17 mouse cellular contexts compared by ENCODE assay signal in genomic region chr19:53738701-53739131, GRCm38 (mm10).
DNase-seq lines count a peak whose midpoint lies in the region; ATAC-seq and TF ChIP-seq lines count a peak whose summit lies in the region.
"Had no signal": no experiment of that assay in that cellular context is flagged by ENCODE, and none has a peak within 500 bp of the region (broad histone marks: within the 10 kb centered on the region; RNA-seq: fewer than 3 reads in every experiment).

No protein-coding gene starts in this region.

- H3K9me3 ChIP-seq in lung, embryonic 14.5 days (ENCODE audit: low read depth, low read length) = no peaks in the 10 kb centered on the region
- no peaks in the 10 kb centered on the region for H3K9me3 ChIP-seq in heart, postnatal 0 days (replicated peaks; ENCODE audit: control insufficient read depth, low read length)
- H3K9me3 ChIP-seq in hindbrain, embryonic 10.5 days = no peaks in the 10 kb centered on the region
- H3K9me3 ChIP-seq: hindbrain, embryonic 15.5 days; liver, embryonic 13.5 days had no signal

- no peak overlapping the region for H3K27ac ChIP-seq in lung, embryonic 14.5 days (ENCODE audit: low read depth)
- peak overlapping the region; percentile 62 for H3K27ac ChIP-seq in heart, postnatal 0 days (ENCODE audit: low read depth)
- no peak overlapping the region for H3K27ac ChIP-seq in hindbrain, embryonic 10.5 days
- H3K27ac ChIP-seq: hindbrain, embryonic 15.5 days; left cerebral cortex, adult 2 months; liver, embryonic 13.5 days had no signal

- no peak for ATAC-seq in lung, embryonic 14.5 days (ENCODE audit: insufficient read depth)
- no peak for ATAC-seq in heart, postnatal 0 days (ENCODE audit: insufficient read depth, low read depth)
- ATAC-seq: CD4-positive, CD25-positive, alpha-beta regulatory T cell, adult 4 months had no signal

- no peak overlapping the region for H3K9ac ChIP-seq in lung, embryonic 14.5 days
- no peak overlapping the region for H3K9ac ChIP-seq in heart, postnatal 0 days (replicated peaks; ENCODE audit: low read depth, low read length)
- H3K9ac ChIP-seq: hindbrain, embryonic 15.5 days; liver, embryonic 13.5 days had no signal

- no peak overlapping the region for H3K4me3 ChIP-seq in lung, embryonic 14.5 days (ENCODE audit: low read depth, low read length)
- no peak overlapping the region for H3K4me3 ChIP-seq in heart, postnatal 0 days (ENCODE audit: low read depth, low read length)
- H3K4me3 ChIP-seq in hindbrain, embryonic 10.5 days = no peak overlapping the region
- H3K4me3 ChIP-seq: hindbrain, embryonic 15.5 days; left cerebral cortex, adult 2 months; liver, embryonic 13.5 days had no signal

- TF ChIP-seq CTCF in lung, embryonic 14.5 days (IDR thresholded peaks at IDR 0.05; ENCODE audit: low read depth) = no peak
- no peak for TF ChIP-seq CTCF in heart, postnatal 0 days (IDR thresholded peaks at IDR 0.05; ENCODE audit: low read depth)

- DNase-seq in gastrocnemius, postnatal 14 days = peak; percentile 49
- DNase-seq in gastrocnemius, postnatal 25 days = no peak
- DNase-seq in lung, embryonic 14.5 days = peak; percentile 13
- no peak for DNase-seq in lung, postnatal 36 days
- no peak for DNase-seq in heart, postnatal 0 days (ENCODE audit: low spot score)
- DNase-seq in hindbrain, embryonic 10.5 days (ENCODE audit: low spot score) = no peak
- no peak for DNase-seq in kidney, adult 8-10 months
- DNase-seq in right cerebral cortex, postnatal 4 days = no peak
- DNase-seq: cerebellum, adult 11-12 months; kidney, adult 9 months; liver, embryonic 13.5 days; right cerebral cortex, postnatal 14 days; thymus, adult 18-20 months had no signal

- 55% methylated on average over 6 of the region's 6 CpGs for WGBS in lung, embryonic 14.5 days
- 31% methylated on average over 6 of the region's 6 CpGs for WGBS in heart, postnatal 0 days
- 62% methylated on average over 6 of the region's 6 CpGs for WGBS in hindbrain, embryonic 10.5 days

- H3K27me3 ChIP-seq in lung, embryonic 14.5 days (ENCODE audit: insufficient read depth, low read length) = no peaks in the 10 kb centered on the region
- no peaks in the 10 kb centered on the region for H3K27me3 ChIP-seq in heart, postnatal 0 days (ENCODE audit: control insufficient read depth, insufficient read depth, low read length)
- H3K27me3 ChIP-seq in hindbrain, embryonic 10.5 days (ENCODE audit: insufficient read depth, poor library complexity, severe bottlenecking) = no peaks in the 10 kb centered on the region
- H3K27me3 ChIP-seq: hindbrain, embryonic 15.5 days; liver, embryonic 13.5 days had no signal

- no peak overlapping the region for H3K4me2 ChIP-seq in lung, embryonic 14.5 days
- no peak overlapping the region for H3K4me2 ChIP-seq in heart, postnatal 0 days (ENCODE audit: low read depth, low read length)
- H3K4me2 ChIP-seq: hindbrain, embryonic 15.5 days; liver, embryonic 13.5 days; midbrain, embryonic 11.5 days had no signal

- TF ChIP-seq EP300 in heart, postnatal 0 days (IDR thresholded peaks at IDR 0.05; ENCODE audit: low read depth) = no peak

- H3K4me1 ChIP-seq in lung, embryonic 14.5 days (ENCODE audit: insufficient read depth) = no peaks in the 10 kb centered on the region
- H3K4me1 ChIP-seq in heart, postnatal 0 days (ENCODE audit: control insufficient read depth, insufficient read depth) = peaks cover 28% of the 10 kb centered on the region
- H3K4me1 ChIP-seq in hindbrain, embryonic 10.5 days (replicated peaks) = peaks cover 11% of the 10 kb centered on the region
- H3K4me1 ChIP-seq: hindbrain, embryonic 15.5 days; liver, embryonic 13.5 days had no signal

- no peaks in the 10 kb centered on the region for H3K36me3 ChIP-seq in lung, embryonic 14.5 days (ENCODE audit: insufficient read depth)
- no peaks in the 10 kb centered on the region for H3K36me3 ChIP-seq in heart, postnatal 0 days (replicated peaks; ENCODE audit: control insufficient read depth, insufficient read depth, low read length)
- no peaks in the 10 kb centered on the region for H3K36me3 ChIP-seq in hindbrain, embryonic 10.5 days
- H3K36me3 ChIP-seq: hindbrain, embryonic 15.5 days; liver, embryonic 13.5 days had no signal

- intact Hi-C loops in gastrocnemius, postnatal 14 days (cut with DNase I; ENCODE audit: low total_unique reads) = no loop called here

Comparison
In these comparisons a context has a peak if more than half of its experiments do, and no peak if none do; other contexts are left out.
1. DNase-seq: peak in gastrocnemius, postnatal 14 days (single experiment) and lung, embryonic 14.5 days (single experiment); none in gastrocnemius, postnatal 25 days (single experiment), lung, postnatal 36 days (single experiment), heart, postnatal 0 days (single experiment), hindbrain, embryonic 10.5 days (single experiment), kidney, adult 8-10 months (0 of 2) and right cerebral cortex, postnatal 4 days (single experiment).